Mouse (Mus musculus): ENCODE data around the gene Ropn1l. TPM values are rescaled to one million over a fixed set of nuclear protein-coding genes. Genes with fewer than 3 reads are reported as not detected.

Gene Ropn1l
- polyA plus RNA-seq, 1 experiment from 2014 or later: 5.6 TPM

DNA sequence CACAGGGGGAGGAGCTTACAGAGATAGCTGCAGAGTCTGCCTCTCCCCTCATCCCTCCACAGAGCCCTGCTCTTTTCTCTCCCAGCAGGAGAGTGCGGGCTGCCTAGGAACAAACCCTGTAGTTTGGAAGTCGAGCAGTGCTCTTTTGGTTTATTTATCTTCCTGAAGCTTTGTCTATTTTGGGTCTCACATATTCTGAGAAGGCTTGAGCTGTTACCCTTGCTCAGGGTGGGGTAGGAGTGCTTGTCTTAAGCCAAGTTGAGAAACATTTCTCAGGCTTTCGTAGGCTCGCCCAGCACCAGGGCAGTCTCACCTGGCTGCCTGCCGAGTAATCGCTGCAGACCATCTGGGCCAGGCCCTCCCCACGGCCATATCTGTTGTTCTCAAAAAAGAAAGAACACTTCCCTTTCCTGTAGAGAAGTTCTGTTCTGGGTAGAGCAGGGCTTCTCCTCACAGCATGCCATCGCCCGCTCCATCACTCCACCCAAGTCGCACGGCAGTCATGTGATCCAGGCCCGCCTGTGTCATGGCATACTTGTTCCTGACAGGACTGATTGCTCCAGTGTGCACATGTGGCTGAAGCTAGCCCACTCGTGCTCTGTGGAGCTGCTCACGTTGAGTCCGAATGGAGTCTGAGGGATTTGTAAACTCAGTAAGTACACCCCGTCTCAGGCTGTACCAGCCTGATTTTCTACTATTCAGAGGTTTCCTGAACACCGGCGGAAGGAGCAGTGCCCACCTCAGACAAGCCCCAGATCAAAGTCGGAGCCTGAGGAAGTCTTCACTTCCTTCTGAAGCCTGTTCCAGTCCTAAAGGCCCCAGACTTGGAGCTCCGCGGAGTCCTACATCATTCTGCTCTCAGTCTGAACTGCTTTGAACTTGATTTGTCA is 35.5 kb downstream of the Ropn1l start:
- WGBS: 26% methylated on average over 21 of the region's 21 CpGs
- H3K36me3 ChIP-seq (ENCODE audit: control insufficient read depth, insufficient read depth, low read length): no peaks in the 10 kb centered on the region
- peaks cover 12% of the 10 kb centered on the region for H3K4me1 ChIP-seq (replicated peaks; ENCODE audit: control insufficient read depth, insufficient read depth, low read length)
- H3K27ac ChIP-seq (ENCODE audit: low read length): peak overlapping the region; percentile 76
- H3K4me3 ChIP-seq (ENCODE audit: low read length): 0 out of 2 replicates have a peak overlapping the region, but pooled peaks have one; percentile 10
- H3K9me3 ChIP-seq (ENCODE audit: control insufficient read depth, low read length): no peaks in the 10 kb centered on the region
- no peaks in the 10 kb centered on the region for H3K27me3 ChIP-seq (ENCODE audit: control insufficient read depth, insufficient read depth, low read depth, low read length)
- ATAC-seq (ENCODE audit: low read depth): peak; percentile 85
- H3K4me2 ChIP-seq (ENCODE audit: low read depth, low read length): peak overlapping the region; percentile 33
- H3K9ac ChIP-seq (ENCODE audit: low read length): peak overlapping the region; percentile 4; the same call in 1 of the 2 replicates

DNA sequence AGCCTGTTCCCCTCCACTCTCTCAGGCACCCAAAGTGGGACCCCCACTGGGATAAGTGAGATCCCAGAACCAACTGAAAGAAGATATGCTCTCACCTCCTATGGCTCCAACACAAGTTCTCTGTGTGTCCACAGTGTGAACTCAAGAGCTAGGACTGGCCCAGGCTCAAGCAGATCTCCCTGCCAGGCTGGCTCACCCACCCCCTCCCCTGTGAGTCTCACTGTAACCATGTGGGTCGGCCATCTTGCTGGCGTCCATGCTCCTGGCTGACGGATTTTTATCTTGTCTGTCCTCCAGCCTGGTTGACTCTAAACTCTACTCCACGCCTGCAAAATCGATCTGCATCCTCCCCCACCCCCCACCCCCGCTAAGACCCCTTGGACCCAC is 36.1 kb downstream of the Ropn1l start:
- WGBS: 40% methylated on average over 6 of the region's 6 CpGs

DNA sequence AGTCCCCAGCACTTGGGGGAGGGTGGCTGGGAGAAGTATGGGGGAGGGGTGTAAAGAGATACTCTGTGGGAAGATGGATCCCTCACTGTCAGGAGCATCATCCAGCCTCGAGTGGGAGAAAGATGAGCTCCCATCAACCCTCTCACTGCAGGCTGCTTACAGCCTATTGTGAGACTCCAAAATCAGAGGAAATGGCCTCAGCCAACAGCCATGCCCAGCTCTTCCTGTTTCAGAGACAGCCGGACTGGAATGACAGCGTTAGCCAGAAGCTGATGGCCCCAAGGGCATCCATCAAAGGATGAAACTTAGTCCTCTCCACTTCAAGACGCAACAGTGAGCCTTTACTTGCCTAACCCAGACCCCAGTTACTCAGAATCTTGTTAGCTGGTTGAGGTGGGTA is 38.4 kb downstream of the Ropn1l start:
- peak; percentile 26 for ATAC-seq (ENCODE audit: low read depth)
- H3K9me3 ChIP-seq (ENCODE audit: control insufficient read depth, low read length): no peaks in the 10 kb centered on the region
- no peaks in the 10 kb centered on the region for H3K27me3 ChIP-seq (ENCODE audit: control insufficient read depth, insufficient read depth, low read depth, low read length)
- H3K4me3 ChIP-seq (ENCODE audit: low read length): no peak overlapping the region
- no peak overlapping the region for H3K9ac ChIP-seq (ENCODE audit: low read length)
- H3K27ac ChIP-seq (ENCODE audit: low read length): no peak overlapping the region
- H3K4me2 ChIP-seq (ENCODE audit: low read depth, low read length): no peak overlapping the region
- H3K4me1 ChIP-seq (replicated peaks; ENCODE audit: control insufficient read depth, insufficient read depth, low read length): peaks cover 14% of the 10 kb centered on the region
- no peaks in the 10 kb centered on the region for H3K36me3 ChIP-seq (ENCODE audit: control insufficient read depth, insufficient read depth, low read length)
- WGBS: 43% methylated on average over 4 of the region's 4 CpGs

More for the DNA sequence above, 36.1 kb downstream of the Ropn1l start:
- H3K9me3 ChIP-seq (ENCODE audit: control insufficient read depth, low read length): no peaks in the 10 kb centered on the region
- no peak overlapping the region for H3K4me3 ChIP-seq (ENCODE audit: low read length)
- no peaks in the 10 kb centered on the region for H3K27me3 ChIP-seq (ENCODE audit: control insufficient read depth, insufficient read depth, low read depth, low read length)
- H3K4me1 ChIP-seq (replicated peaks; ENCODE audit: control insufficient read depth, insufficient read depth, low read length): peaks cover 14% of the 10 kb centered on the region
- no peak overlapping the region for H3K9ac ChIP-seq (ENCODE audit: low read length)
- 0 out of 2 replicates have a peak, but pooled peaks have one; percentile 4 for ATAC-seq (ENCODE audit: low read depth)
- H3K27ac ChIP-seq (ENCODE audit: low read length): peak overlapping the region; percentile 76
- H3K4me2 ChIP-seq (ENCODE audit: low read depth, low read length): no peak overlapping the region; the same call in 1 of the 2 replicates
- H3K36me3 ChIP-seq (ENCODE audit: control insufficient read depth, insufficient read depth, low read length): no peaks in the 10 kb centered on the region

DNA sequence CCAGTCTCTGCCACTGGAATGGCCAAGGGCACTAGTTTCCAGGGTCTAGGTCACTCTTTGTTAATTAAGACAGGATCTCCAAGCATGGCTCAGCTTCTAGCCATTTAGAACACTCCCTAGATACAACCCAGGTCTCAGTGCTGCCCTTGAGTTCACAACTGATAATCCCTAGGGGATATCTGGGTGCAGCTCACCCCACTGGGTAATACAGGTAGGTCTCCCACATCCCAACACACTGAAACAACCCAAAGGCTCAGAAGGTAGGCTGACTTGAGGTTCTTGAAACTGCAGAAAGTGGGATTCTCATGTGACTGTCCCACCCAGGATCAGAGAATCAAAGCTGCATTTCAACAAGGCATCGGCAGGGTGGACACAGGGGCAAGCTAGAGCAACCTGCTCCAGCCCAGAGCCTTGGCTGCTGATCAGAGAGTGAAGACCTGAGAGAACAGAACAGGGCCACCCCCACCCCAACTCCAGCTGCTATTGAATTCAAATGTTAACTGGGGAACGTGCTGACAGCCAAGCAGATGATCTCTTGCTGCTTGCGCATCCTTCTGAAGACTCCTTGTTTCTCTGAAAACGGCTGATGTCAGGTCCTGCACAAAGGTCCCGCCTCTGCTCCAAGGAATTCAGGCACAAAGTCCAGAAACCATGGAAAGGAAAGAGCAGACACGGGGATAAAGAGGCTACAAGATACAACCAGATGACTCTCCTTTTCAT is 39.2 kb downstream of the Ropn1l start:
- H3K27ac ChIP-seq (ENCODE audit: low read length): no peak overlapping the region

DNA sequence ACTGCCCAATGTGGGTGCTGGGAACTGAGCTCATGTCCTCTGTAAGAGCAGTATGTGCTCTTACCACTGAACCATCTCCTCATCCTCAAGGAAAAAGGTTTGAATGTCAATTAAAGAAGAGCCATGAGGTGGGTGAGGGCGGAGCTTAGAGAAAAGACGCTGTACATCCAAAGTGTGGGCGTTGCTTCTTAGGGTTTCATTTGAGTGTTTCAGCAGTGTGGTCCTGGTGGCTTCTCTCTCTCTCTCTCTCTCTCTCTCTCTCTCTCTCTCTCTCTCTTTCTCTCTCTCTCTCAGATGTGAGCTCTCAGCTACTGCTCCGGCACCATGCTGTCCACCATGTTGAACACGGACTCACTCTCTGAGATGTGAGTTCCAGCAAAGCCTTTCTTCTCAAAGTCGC is 39.9 kb downstream of the Ropn1l start:
- Histone ChIP-seq H3K9ac (ENCODE audit: low read length) (no peak overlapping the region), H3K27ac (ENCODE audit: low read length) (no peak overlapping the region), H3K4me1 (replicated peaks; ENCODE audit: control insufficient read depth, insufficient read depth, low read length) (peaks cover 14% of the 10 kb centered on the region), H3K4me3 (ENCODE audit: low read length) (no peak overlapping the region), H3K4me2 (ENCODE audit: low read depth, low read length) (no peak overlapping the region), H3K27me3 (ENCODE audit: control insufficient read depth, insufficient read depth, low read depth, low read length) (no peaks in the 10 kb centered on the region), H3K36me3 (ENCODE audit: control insufficient read depth, insufficient read depth, low read length) (no peaks in the 10 kb centered on the region), H3K9me3 (ENCODE audit: control insufficient read depth, low read length) (no peaks in the 10 kb centered on the region)
- no peak for ATAC-seq (ENCODE audit: low read depth)
- 80% methylated on average over 6 of the region's 6 CpGs for WGBS

More for the DNA sequence above, 39.2 kb downstream of the Ropn1l start:
- Histone ChIP-seq H3K9ac (ENCODE audit: low read length) (no peak overlapping the region), H3K9me3 (ENCODE audit: control insufficient read depth, low read length) (no peaks in the 10 kb centered on the region), H3K4me2 (ENCODE audit: low read depth, low read length) (no peak overlapping the region), H3K4me3 (ENCODE audit: low read length) (no peak overlapping the region), H3K36me3 (ENCODE audit: control insufficient read depth, insufficient read depth, low read length) (no peaks in the 10 kb centered on the region), H3K27me3 (ENCODE audit: control insufficient read depth, insufficient read depth, low read depth, low read length) (no peaks in the 10 kb centered on the region), H3K4me1 (replicated peaks; ENCODE audit: control insufficient read depth, insufficient read depth, low read length) (peaks cover 14% of the 10 kb centered on the region)
- ATAC-seq (ENCODE audit: low read depth): no peak
- WGBS: 59% methylated on average over 6 of the region's 6 CpGs

DNA sequence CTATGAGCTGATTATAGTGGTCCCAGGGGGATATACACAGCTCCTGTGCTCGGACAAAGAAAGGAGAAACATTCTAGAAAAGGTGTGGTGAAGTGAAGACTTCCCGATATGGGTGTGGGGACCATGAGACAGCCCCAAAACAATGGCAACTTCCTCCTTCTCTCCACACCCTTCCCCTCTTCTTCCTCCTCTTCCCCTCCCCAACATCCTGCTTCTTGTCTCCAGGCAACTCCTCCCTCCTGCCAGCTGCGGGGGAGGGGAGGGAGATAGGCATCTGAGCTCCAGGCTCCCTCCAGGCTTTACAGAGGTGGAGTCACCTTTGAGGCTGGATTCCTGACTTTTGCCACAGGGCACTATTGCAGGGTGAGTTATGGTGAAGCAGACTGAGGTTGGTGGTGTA is 40.6 kb downstream of the Ropn1l start:
- peak overlapping the region; percentile 50 for H3K27ac ChIP-seq (ENCODE audit: low read length)
- WGBS: 40% methylated on average over 3 of the region's 3 CpGs

DNA sequence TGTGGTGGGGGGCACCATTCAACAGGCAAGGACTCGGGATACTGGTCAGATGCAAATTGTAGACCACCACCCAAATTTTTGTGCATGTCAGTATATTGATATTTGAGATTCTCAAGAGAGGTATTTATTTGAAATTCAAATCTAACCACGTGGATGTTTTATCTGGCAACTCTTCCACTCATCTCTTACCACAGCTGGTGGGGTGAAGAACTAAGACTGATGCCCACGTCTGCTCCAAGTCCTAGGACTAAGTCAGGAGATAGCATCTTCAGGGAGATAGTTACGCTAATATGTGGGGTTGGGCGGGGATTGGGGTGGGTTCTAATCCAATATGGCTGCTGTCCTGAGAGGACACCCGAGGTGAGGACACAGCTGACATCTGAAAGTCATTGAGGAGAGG is 41.1 kb downstream of the Ropn1l start:
- H3K27ac ChIP-seq (ENCODE audit: low read length): peak overlapping the region; percentile 50
- no peaks in the 10 kb centered on the region for H3K36me3 ChIP-seq (ENCODE audit: control insufficient read depth, insufficient read depth, low read length)
- no peaks in the 10 kb centered on the region for H3K27me3 ChIP-seq (ENCODE audit: control insufficient read depth, insufficient read depth, low read depth, low read length)
- no peak overlapping the region for H3K4me2 ChIP-seq (ENCODE audit: low read depth, low read length)
- no peak overlapping the region for H3K4me3 ChIP-seq (ENCODE audit: low read length)
- H3K9ac ChIP-seq (ENCODE audit: low read length): no peak overlapping the region
- 68% methylated on average over 6 of the region's 6 CpGs for WGBS
- ATAC-seq (ENCODE audit: low read depth): no peak
- H3K9me3 ChIP-seq (ENCODE audit: control insufficient read depth, low read length): no peaks in the 10 kb centered on the region
- H3K4me1 ChIP-seq (replicated peaks; ENCODE audit: control insufficient read depth, insufficient read depth, low read length): peaks cover 4% of the 10 kb centered on the region; the same call in 1 of the 2 replicates

More for the DNA sequence above, 40.6 kb downstream of the Ropn1l start:
- Histone ChIP-seq H3K9ac (ENCODE audit: low read length) (no peak overlapping the region), H3K4me3 (ENCODE audit: low read length) (no peak overlapping the region), H3K27me3 (ENCODE audit: control insufficient read depth, insufficient read depth, low read depth, low read length) (no peaks in the 10 kb centered on the region), H3K9me3 (ENCODE audit: control insufficient read depth, low read length) (no peaks in the 10 kb centered on the region), H3K4me2 (ENCODE audit: low read depth, low read length) (no peak overlapping the region), H3K4me1 (replicated peaks; ENCODE audit: control insufficient read depth, insufficient read depth, low read length) (peaks cover 9% of the 10 kb centered on the region; the same call in 1 of the 2 replicates), H3K36me3 (ENCODE audit: control insufficient read depth, insufficient read depth, low read length) (no peaks in the 10 kb centered on the region)
- ATAC-seq (ENCODE audit: low read depth): peak; percentile 55

DNA sequence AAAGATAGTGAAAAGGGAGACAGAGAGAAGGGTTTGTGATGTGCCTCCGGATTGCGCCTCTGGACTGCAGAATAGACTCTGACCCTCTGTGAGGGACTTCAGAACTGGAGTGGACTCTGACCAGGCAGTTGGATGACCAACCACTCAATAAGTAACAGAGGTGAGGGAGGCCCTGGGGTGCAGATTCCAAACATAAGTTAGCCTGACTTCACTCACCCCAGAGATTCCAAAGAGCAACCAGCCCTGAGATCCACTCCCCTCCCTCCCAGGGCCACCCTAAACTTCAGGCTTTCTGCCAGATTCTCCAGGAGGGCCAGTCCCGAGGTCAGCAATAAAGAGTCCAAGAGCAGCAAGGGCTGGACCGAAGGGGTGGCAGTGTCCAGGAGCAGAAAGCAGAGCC is 46.0 kb downstream of the Ropn1l start:
- Histone ChIP-seq H3K36me3 (ENCODE audit: control insufficient read depth, insufficient read depth, low read length) (no peaks in the 10 kb centered on the region), H3K4me1 (replicated peaks; ENCODE audit: control insufficient read depth, insufficient read depth, low read length) (no peaks in the 10 kb centered on the region), H3K27ac (ENCODE audit: low read length) (no peak overlapping the region), H3K4me3 (ENCODE audit: low read length) (no peak overlapping the region), H3K9me3 (ENCODE audit: control insufficient read depth, low read length) (no peaks in the 10 kb centered on the region), H3K27me3 (ENCODE audit: control insufficient read depth, insufficient read depth, low read depth, low read length) (no peaks in the 10 kb centered on the region), H3K9ac (ENCODE audit: low read length) (no peak overlapping the region), H3K4me2 (ENCODE audit: low read depth, low read length) (no peak overlapping the region)
- ATAC-seq (ENCODE audit: low read depth): no peak
- 33% methylated on average over 4 of the region's 4 CpGs for WGBS

DNA sequence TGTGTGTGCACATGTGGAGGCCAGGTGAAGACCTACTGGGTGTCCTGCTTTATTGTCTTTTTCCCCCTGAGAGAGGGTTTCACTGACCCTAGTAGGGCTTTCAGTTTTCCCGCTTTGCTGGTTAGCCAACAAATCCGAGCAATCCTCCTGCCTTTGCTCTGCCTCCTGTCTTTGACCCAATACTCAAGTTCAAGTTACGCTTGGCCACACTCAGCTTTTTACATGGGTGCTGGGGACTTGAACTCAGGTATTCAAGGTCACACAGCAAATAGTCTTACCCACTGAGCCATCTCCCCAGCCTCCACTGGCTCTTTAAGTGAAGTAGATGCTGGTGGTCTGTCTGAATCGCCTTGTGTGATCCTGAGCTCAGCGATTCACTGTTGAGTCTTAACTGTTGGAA is 46.7 kb downstream of the Ropn1l start:
- no peak for ATAC-seq (ENCODE audit: low read depth)

More for the DNA sequence above, 46.7 kb downstream of the Ropn1l start:
- H3K9me3 ChIP-seq (ENCODE audit: control insufficient read depth, low read length): no peaks in the 10 kb centered on the region
- no peak overlapping the region for H3K27ac ChIP-seq (ENCODE audit: low read length)
- H3K36me3 ChIP-seq (ENCODE audit: control insufficient read depth, insufficient read depth, low read length): no peaks in the 10 kb centered on the region
- H3K9ac ChIP-seq (ENCODE audit: low read length): no peak overlapping the region
- H3K4me2 ChIP-seq (ENCODE audit: low read depth, low read length): no peak overlapping the region
- no peaks in the 10 kb centered on the region for H3K27me3 ChIP-seq (ENCODE audit: control insufficient read depth, insufficient read depth, low read depth, low read length)
- 70% methylated on average over 5 of the region's 5 CpGs for WGBS
- H3K4me3 ChIP-seq (ENCODE audit: low read length): no peak overlapping the region
- H3K4me1 ChIP-seq (replicated peaks; ENCODE audit: control insufficient read depth, insufficient read depth, low read length): no peaks in the 10 kb centered on the region

Measured in lung, embryonic 16.5 days (tissue).